Mouse (Mus musculus) embryo, embryonic 9.5 days (tissue): Measurements from ENCODE around the gene Rgs4.

Experiments used
- DNase-seq: peaks from one replicate; pipeline ENCODE4 v3.0.0-alpha.2; 2017; ENCODE audit errors: extremely low spot score

Rgs4 gene

DNA sequence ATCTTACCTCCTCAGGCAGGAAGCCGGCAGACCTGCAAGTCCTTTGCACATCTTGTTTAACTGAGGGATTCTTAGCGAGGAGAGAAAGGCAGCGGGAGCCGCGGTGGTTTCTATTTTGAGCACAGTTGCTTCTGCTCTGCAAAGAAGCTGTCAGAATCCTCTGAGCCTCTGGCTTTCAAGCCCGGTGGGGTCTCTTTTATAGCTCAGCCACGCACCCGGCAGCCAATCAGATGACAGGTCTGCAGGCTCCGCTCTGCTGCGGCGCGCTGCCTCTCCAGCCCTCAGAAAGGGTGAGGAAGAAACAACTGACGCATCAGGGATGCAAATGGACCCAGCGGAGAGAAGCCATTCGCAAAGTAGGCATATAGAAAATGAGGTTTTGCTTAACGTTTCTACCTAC lies at the start of gene Rgs4:
Rgs4 (minus strand) TSS at position 170 of the 400 bp plus-strand sequence.
- DNase-seq = peak; percentile 64

GRCm38 (mm10) chr1:169792437-169792836 lies 45.0 kb upstream of the Rgs4 start:
- DNase-seq = no peak

GRCm38 (mm10) chr1:169785981-169786380 lies 38.5 kb upstream of the Rgs4 start:
- no peak for DNase-seq

GRCm38 (mm10) chr1:169776566-169776965 lies 29.1 kb upstream of the Rgs4 start:
- no peak for DNase-seq

DNA sequence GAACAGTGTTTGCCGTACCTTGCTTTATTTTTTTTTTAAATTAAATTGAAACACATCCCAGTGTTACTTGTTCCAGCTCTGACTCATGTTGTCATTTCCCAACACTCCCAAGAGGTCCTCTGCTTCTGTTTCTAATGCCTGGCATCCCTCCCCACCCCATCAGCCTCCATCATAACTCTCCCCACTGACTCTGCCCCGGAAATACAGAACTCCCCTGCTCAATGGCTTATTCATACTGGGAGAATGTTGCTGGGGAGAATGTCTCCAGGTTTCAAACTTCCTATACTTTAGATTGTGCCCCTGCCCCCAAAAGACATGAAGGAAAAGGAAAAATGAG lies 17.1 kb upstream of the Rgs4 start:
- DNase-seq = no peak

DNA sequence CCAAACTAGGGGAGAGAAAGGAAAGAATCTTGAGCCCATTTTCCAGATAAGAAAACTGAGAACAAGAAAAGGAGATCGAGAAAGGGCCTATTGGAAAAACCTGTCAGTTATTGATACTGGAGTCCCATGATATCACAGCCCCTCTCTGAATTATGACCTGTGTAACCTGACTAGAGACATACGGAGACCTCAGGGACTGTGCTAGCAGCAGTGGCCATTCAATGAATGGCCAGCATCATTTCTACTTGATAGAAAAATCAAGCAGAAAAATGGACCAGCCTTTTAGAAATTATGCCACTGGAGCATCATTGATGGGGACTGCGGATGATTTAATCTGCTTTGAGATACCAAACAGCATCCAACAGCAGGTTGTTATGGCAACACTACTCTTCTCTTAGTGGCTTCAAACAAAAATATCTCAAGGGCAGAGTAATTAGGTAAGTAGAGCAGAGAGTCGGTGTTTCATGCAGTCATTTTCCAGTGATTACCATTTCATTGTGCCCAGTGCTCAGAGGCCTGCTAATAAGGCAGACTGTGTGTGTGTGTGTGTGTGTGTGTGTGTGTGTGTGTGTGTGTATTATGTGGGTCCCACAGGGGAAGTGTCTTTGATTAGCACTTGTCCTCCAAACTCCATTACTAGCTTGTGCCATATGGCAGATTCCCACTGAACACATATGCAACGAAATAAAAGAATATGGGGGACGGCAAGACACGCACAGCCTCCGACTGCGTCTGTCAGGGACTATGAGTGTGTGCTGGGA lies 16.6 kb upstream of the Rgs4 start:
- no peak for DNase-seq

- no peak for DNase-seq
Measured at GRCm38 (mm10) chr1:169762524-169762923, 15.1 kb upstream of the Rgs4 start.

GRCm38 (mm10) chr1:169756532-169756931 lies 9.1 kb upstream of the Rgs4 start:
- no peak for DNase-seq

DNA sequence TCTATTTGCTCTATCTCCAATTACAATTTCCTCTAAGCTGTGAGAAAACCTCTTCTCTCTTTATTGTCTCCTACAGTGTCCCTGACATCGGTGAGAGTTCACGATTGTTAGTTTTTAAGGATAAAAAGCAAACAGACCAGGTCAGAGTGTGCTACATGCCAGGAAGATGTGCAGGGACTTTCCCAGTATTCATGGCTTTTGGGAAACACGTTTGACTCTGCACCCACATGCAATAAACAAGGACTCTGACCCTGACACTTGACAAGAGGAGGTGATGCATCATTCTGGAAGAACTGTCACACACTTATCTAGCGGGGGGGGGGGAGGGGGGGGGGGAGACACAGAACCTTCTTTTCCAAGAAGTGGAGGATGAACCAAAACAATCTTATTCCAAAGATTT lies 5.0 kb upstream of the Rgs4 start:
- DNase-seq = no peak

GRCm38 (mm10) chr1:169748439-169748838 lies 997 bp upstream of the Rgs4 start:
- DNase-seq = no peak

GRCm38 (mm10) chr1:169747902-169748301 lies 460 bp upstream of the Rgs4 start:
- DNase-seq = no peak

DNA sequence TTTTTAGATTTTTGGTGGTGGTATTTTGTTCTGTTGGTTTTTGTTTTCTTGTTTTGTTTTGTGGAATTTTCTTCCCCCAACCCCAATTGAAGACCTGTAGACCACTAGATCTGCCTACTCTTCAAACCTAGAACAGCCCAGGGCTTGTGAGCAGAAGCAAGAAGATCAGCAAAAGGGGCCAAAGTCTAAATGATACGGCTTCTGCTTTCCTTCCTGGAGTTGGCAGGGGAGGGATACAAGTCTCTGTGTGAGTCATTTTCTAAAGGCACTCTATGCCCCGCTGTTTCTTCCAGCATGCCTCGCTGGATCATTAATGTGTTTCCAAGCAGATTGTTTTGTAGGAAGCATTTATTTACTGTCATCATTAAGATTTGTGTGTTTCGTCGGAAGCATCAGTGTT lies 6.3 kb downstream of the Rgs4 start:
- no peak for DNase-seq

GRCm38 (mm10) chr1:169737231-169737630 lies 10.2 kb downstream of the Rgs4 start:
- no peak for DNase-seq

DNA sequence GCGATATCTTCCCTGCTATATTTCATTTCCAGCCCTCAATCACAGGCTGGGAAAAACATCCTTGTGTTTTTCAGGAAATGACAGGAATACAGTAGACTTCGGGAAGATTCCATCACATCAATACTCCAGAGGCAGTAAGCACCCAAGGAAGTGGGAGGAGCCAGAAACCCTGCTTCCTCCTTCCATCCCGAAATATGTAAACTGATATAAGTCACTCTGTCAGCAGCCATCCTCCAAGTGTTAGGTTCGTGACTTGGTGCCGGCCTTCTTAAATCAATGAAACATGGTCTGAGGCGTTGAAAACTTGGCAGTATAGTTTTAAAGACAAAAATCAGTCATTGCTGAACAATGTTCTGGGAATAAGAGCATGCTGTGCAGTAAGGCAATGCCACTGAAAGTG lies 11.3 kb downstream of the Rgs4 start:
- no peak for DNase-seq

DNA sequence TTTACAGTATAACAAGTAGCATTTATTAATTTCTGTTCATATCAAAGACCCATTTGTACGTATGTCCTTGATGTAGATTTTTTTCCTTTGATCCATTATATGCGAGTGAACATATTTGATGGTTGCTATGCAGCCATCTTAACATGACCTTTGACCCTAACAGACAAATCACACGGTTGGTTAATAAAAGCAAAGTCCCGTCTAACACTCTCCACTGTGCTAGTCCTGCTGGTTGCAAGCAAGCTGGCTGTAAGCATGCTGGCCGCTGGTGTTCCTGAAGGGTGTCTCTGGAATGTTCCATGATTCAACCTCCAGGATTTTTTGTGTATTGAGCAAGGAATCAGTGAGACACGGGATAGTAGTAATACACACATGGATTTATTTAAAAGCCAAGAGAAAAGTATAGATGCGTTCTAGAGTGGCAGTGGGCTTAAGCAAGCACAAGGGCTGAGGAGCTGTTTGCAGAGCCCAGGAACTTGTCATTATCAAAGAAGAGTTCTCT lies 16.8 kb downstream of the Rgs4 start:
- peak; percentile 10 for DNase-seq

DNA sequence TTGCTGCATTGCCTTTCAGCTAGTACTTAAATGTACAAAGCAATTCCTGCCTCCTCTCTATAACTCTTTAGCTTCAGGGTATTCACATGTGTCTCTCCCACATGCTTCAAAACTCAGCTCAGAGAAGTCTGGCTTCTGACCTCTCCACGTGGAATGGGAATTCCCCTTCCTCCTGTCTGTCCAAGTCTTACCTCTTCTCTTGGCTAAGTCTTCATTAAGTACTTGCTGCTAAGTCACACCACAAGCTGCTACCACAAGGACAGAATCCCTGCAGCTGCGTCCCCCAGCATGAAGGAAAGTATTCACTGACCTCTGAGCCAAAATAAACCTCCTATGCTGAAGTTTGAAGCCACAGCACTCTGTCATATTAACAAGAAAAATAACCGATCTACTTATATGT lies 21.1 kb downstream of the Rgs4 start:
- no peak for DNase-seq

DNA sequence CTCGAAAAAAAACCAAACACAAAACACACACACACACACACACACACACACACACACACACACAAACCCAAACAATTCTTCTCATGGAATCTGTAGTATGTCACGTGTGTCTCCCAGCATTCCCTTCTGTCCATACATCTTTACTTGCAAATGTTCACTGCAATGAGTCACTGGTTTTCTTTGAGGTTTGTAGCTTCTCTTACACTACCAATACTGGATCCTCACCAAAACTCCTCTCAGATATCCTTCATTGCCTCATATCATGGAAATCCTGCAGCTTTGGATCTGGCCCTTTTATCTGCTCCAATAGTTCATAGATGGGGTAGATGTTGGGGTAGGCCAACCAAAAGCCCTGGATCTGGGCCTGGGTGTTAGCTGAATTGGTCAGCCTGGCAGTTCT lies 25.6 kb downstream of the Rgs4 start:
- DNase-seq = no peak

DNA sequence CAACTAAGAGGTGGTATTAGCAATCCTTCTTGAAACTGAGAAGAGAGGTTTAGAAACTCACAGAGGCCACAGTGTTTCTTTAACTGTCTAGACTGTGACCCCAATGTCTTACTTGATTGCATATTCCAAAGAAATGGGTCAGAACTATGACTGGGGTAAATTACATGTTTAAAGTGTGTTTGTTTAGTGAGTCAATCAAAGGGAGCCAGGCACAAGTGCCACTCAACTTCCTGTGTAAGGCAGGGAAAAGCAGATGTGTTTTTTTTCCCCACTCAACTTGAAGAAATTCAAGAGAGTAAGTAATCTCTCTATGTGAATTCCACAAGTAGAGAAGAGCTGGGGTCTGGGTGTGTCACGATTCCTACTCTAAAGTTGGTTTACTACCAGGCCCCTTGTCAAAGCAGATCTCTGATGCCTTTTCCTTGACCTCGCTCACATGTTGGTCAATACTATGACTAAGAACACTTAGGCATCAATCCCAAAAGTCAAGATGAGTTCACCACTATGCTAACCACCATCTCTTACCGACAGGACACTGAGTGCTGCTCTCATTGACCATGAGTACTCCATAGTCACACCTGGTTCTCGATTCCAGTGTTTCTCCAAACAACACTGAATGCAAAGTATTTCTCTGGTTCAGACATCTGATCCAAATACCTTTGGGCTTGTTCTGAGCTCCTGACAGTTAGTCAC lies 42.9 kb downstream of the Rgs4 start:
- DNase-seq = no peak

- no peak for DNase-seq
Measured at GRCm38 (mm10) chr1:169699184-169699583, 48.3 kb downstream of the Rgs4 start.

GRCm38 (mm10) chr1:169697236-169697635 lies 50.2 kb downstream of the Rgs4 start:
- no peak for DNase-seq

DNA sequence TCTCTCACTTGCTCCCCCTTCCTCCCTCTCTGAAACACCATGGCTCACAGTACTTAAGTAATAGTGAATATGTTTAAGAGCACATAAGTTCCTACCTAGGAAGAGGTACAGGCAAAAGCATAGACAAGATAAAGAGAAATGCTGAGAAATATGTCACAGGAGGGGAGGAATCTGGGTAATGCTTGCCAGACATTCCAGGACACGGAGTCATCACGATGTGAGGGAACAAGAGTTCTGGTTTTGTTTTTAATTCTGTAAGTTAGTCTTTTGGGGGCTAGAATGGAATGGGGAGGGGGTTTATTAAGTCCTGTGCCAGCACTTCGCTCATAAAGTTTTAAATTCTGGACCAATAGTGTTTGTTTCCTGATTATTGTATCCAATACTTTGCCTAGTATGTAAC lies 52.1 kb downstream of the Rgs4 start:
- DNase-seq = no peak

DNA sequence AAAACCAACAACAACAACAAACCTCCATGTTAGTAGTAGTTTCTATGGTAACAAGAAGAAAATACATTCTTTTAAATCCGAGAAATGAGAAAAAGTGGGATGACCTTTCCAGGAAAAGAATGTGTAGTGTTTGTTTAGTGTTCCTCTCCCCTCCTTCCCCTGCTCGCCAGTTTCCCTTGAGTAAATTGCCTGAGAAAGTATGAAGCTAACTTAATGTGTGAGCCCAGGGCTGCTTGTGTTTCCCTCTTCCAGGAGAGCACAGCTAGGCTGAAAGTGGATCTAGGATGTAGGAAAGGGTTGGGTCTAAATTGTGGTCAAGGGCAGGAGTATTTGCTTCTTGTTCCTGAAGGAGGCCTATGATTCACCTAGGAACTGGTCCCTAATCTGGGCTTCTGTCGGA lies 53.9 kb downstream of the Rgs4 start:
- no peak for DNase-seq

- no peak for DNase-seq
Measured at GRCm38 (mm10) chr1:169693040-169693439, 54.4 kb downstream of the Rgs4 start.
